Mouse (Mus musculus): ENCODE measurements at regions not wholly inside any gene's neighbourhood (a gene's known extent, or its start where the extent isn't known, plus 50 kb on each side); places are given as distances from the start of the nearest gene placed in this dataset.

- Histone ChIP-seq H3K27ac (replicated peaks) (no peak overlapping the region), H3K36me3 (replicated peaks) (no peaks in the 10 kb centered on the region), H3K4me1 (replicated peaks) (no peaks in the 10 kb centered on the region), H3K9me3 (replicated peaks) (no peaks in the 10 kb centered on the region), H3K27me3 (no peaks in the 10 kb centered on the region), H3K4me2 (no peak overlapping the region), H3K4me3 (replicated peaks) (no peak overlapping the region), H3K9ac (no peak overlapping the region)
- no peak for ATAC-seq (ENCODE audit: insufficient read depth)
- WGBS (ENCODE audit: insufficient replicate concordance) = 74% methylated on average over 3 of the region's 3 CpGs
Measured at GRCm38 (mm10) chr13:30041501-30042295, 55.8 kb upstream of the E2f3 start.

GRCm38 (mm10) chr13:30040288-30040687, 54.4 kb upstream of the E2f3 start:
- Histone ChIP-seq H3K9me3 (replicated peaks) (no peaks in the 10 kb centered on the region), H3K9ac (no peak overlapping the region), H3K4me3 (replicated peaks) (no peak overlapping the region), H3K36me3 (replicated peaks) (no peaks in the 10 kb centered on the region), H3K27me3 (no peaks in the 10 kb centered on the region), H3K4me1 (replicated peaks) (no peaks in the 10 kb centered on the region), H3K4me2 (no peak overlapping the region), H3K27ac (replicated peaks) (no peak overlapping the region)
- 62% methylated on average over 4 of the region's 4 CpGs for WGBS (ENCODE audit: insufficient replicate concordance)
- ATAC-seq (ENCODE audit: insufficient read depth) = no peak

- Histone ChIP-seq H3K9ac (no peak overlapping the region), H3K4me2 (no peak overlapping the region), H3K9me3 (replicated peaks) (no peaks in the 10 kb centered on the region), H3K27me3 (no peaks in the 10 kb centered on the region), H3K4me1 (replicated peaks) (no peaks in the 10 kb centered on the region), H3K4me3 (replicated peaks) (no peak overlapping the region), H3K27ac (replicated peaks) (no peak overlapping the region), H3K36me3 (replicated peaks) (no peaks in the 10 kb centered on the region)
- no peak for ATAC-seq (ENCODE audit: insufficient read depth)
- 66% methylated on average over 2 of the region's 2 CpGs for WGBS (ENCODE audit: insufficient replicate concordance)
Measured at GRCm38 (mm10) chr13:30039791-30040190, 53.9 kb upstream of the E2f3 start.

GRCm38 (mm10) chr13:30036561-30036960, 50.7 kb upstream of the E2f3 start:
- Histone ChIP-seq H3K27ac (replicated peaks) (no peak overlapping the region), H3K4me3 (replicated peaks) (no peak overlapping the region), H3K9ac (no peak overlapping the region), H3K4me2 (no peak overlapping the region), H3K4me1 (replicated peaks) (no peaks in the 10 kb centered on the region), H3K36me3 (replicated peaks) (no peaks in the 10 kb centered on the region), H3K27me3 (no peaks in the 10 kb centered on the region), H3K9me3 (replicated peaks) (no peaks in the 10 kb centered on the region)
- WGBS (ENCODE audit: insufficient replicate concordance) = 41% methylated on average over 8 of the region's 8 CpGs
- ATAC-seq (ENCODE audit: insufficient read depth) = no peak

GRCm38 (mm10) chr13:30036071-30036470, 50.2 kb upstream of the E2f3 start:
- Histone ChIP-seq H3K27me3 (no peaks in the 10 kb centered on the region), H3K4me1 (replicated peaks) (no peaks in the 10 kb centered on the region), H3K9ac (no peak overlapping the region), H3K36me3 (replicated peaks) (no peaks in the 10 kb centered on the region), H3K9me3 (replicated peaks) (no peaks in the 10 kb centered on the region), H3K27ac (replicated peaks) (no peak overlapping the region), H3K4me3 (replicated peaks) (no peak overlapping the region), H3K4me2 (no peak overlapping the region)
- 65% methylated on average over 3 of the region's 3 CpGs for WGBS (ENCODE audit: insufficient replicate concordance)
- ATAC-seq (ENCODE audit: insufficient read depth) = no peak
